Mouse (Mus musculus): ENCODE measurements around the gene Dync1li2.
A peak's percentile ranks its signal among the peaks of the same experiment; 100 is the strongest.

Dync1li2 gene

GRCm38 (mm10) chr8:104413770-104414169 is 29.1 kb downstream of the Dync1li2 start:
- no peak for DNase-seq (ENCODE audit: low spot score)

GRCm38 (mm10) chr8:104412805-104413532 is 29.9 kb downstream of the Dync1li2 start:
- DNase-seq (ENCODE audit: low spot score), result no peak

DNA sequence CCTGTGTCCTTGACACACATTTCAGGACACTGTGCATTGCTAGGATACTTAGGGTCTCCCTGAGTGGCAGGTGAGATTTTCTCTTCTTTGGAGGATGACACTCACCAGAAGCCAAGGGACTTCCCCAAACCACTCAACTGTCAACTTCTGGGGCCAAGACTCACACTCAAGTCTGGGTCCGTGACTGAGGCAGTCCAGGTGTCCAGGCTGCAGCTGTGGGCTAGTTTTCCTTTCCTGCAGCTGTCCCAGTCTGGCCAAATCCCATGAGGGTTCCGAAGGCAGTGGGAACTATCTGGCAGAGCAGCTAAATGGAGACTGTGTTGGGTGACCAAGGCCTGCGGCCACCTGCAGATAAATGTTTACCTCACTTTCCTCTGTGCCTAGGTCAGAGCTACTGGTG is 30.9 kb downstream of the Dync1li2 start:
- no peak for DNase-seq (ENCODE audit: low spot score)

GRCm38 (mm10) chr8:104411468-104411867 is 31.4 kb downstream of the Dync1li2 start:
- no peak for DNase-seq (ENCODE audit: low spot score)

DNA sequence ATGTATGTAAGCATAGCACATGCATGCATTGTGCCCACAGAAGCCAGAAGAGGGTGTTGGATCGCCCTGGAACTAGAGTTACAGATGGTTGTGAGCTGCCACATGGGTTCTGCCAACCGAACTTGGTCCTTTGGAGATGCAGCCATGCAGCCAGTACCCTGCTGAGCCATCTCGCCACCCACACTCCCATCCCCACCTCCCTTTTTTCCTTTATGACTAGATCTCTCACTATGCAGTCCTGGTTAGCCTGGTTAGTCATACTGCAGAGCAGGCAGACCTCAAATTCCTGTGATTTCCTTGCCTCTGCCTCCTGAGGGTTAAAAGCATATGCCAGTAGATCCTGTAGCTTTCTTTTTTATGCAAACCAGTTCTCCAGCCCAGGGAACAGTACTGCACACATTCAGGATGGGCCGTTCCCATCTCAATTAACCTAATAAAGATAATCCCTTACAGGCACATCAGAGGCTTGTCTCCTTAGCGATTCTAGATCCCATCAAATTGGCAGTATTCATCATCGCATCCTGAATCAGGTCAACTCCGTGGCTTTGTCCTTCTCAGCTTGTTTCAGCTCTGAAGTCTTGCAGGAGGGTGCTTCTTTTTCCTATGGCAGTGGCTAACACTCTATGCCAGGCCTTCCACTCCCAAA is 32.1 kb downstream of the Dync1li2 start:
- DNase-seq (ENCODE audit: low spot score), result no peak

DNA sequence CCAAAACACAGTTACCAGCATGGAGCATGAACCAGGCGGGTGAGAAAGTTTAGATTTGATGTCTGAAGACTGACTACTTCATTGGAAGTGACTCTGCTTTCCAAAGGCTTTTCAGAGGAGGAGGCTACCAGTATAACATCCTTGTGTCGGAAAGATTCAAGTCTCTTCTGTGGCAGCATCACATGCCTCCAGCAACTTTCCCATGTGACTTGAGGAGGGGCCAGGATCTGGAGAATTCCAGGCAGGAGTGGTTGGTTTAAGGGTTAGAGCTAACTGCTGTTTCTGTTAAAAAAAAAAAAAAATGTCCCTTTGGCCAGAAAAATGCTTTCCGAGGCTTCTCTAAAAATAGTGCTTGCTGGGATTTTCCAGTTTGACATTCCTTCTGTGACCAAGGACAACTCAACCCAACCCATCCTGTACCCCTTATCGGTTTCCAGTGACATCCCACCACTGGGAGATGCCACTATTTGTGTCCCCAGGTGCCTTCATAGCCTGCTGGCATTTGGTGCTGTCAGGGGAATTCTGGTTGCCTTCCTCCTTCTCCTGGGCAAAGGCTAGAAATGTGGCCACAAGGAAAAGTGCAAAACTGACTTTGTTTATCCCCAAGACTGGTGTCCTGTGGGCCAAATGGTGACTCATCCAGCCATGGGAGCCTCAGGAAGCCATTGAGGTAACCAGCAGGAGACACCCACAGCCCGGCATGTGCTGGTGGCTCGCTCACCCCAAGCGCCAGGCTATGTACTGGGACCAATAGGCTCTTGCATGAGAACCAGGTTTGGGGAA is 34.3 kb downstream of the Dync1li2 start:
- peak; percentile 79 for DNase-seq (ENCODE audit: low spot score)

DNA sequence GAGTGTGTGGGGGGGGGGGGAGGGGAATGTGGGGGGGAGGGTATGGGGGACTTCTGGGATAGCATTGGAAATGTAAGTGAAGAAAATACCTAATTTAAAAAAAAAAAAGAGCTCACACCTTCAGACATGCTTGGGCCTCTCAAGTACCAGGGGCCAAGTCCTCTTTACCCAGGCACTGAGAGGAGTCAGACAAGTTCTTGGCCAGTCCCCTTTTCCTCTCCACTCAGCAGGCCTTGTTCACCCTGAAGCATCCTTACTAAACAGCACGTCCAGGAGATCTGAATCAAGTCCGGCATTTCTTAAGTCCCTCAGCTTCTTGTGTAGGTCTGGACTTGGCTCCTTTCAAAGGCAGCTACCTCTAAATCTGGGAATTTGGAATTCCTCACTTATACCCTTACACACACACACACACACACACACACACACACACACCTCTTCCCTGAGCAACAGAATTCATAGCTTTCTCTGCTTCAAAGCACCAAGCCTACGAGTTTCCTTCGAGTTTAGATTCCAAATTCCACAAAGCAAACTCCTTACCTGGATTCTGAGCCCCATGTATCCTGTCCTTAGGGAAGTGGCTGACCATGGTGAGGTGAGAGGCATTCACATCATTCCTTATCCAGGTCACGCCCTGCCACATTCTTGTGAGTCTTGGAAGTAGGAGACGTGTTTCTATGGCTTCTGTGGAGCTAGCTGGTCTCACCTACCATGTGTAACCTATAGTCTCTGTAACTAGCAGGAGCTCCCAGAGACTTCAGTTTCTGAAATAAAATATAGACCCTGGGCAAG is 36.3 kb downstream of the Dync1li2 start:
- DNase-seq (ENCODE audit: low spot score), result no peak

DNA sequence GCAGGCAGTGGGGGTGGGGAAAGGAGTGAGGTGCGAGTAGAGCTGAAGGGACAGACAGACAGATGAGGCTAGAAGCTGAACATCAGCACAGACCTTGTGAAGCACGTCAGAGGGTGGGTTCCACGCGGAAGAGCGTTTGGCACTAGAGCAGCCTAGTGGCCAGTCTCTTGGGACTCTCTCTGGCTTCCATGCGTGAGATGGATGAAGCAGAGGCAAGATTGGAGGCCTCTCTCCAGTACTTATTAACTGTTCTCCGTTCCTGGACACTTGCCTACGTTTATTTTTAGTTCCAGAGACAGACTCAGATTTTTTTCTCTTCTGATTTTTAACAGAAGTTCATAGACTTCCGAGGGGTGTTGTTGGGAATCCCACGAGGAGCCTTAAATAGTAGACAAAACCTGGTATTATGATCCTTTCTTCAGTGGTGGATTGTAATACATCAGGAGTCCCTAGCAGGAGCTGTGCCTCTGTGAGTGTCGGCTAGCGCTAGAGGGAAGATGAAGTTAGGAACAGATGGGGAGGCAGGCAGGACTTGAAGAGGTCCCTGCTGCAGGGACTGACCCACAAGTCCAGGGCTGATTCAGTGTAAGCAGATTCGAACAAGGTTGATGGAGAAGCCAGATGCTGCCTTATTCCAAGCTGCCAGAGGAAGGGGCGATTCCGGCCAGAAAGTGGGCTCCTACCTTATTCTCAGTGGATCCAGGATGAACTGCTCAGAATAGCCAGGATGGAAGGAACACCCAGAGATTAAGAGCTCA is 37.2 kb downstream of the Dync1li2 start:
- peak; percentile 66 for DNase-seq (ENCODE audit: low spot score)

- DNase-seq (ENCODE audit: low spot score), result peak; percentile 40
Observed at GRCm38 (mm10) chr8:104403596-104403995, 39.3 kb downstream of the Dync1li2 start.

GRCm38 (mm10) chr8:104395703-104396357 is 47.0 kb downstream of the Dync1li2 start, which contains the start of gene Cmtm4:
Gene Cmtm4, minus strand, starts transcription at chr8:104395807.
- DNase-seq (ENCODE audit: low spot score), result peak; percentile 52

GRCm38 (mm10) chr8:104394801-104395702 is 47.8 kb downstream of the Dync1li2 start:
- DNase-seq (ENCODE audit: low spot score), result peak; percentile 38

- DNase-seq (ENCODE audit: low spot score), result no peak
Observed at GRCm38 (mm10) chr8:104393767-104394166, 49.1 kb downstream of the Dync1li2 start.

- no peak for DNase-seq (ENCODE audit: low spot score)
Observed at GRCm38 (mm10) chr8:104393139-104393538, 49.7 kb downstream of the Dync1li2 start.

DNA sequence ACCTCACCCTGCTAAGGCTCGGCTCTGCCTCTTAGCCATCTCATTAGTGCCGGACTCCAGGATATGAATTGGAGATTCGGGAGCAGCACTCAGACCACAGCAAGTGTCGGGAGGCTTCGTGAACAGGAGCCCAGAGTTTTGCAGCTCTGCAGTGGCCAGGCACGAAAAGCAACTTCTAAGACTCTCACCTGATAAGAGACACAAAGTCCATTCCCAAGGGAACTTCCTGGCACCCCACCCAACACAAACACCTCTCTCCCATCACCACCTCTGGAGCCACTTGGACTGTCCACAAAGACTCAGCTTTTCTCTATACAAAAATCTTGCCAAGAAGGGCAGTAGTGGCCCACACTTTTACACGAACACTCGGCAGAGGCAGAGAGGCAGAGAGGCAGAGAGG is 52.6 kb downstream of the Dync1li2 start:
- no peak for DNase-seq (ENCODE audit: low spot score)

DNA sequence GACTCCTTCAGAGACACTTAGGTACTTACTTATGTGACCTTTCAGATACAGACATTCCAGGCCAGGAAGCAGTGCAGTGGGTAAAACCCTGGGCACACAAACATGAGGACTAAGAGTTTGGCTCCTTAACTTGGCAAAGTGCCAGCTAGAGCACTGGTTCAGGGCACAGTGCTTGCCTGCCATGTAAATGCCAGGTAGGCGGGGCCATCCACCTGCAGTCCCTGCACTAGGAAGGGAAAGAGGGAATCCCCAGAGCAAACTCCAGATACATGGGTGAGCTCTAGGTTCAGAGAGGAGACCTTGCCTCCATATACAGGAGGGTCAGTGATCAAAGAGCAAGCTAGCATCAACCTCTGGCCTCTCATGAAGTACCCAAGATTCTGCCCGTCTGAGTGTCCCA is 54.9 kb downstream of the Dync1li2 start:
- peak; percentile 86 for DNase-seq (ENCODE audit: low spot score)

- no peak for DNase-seq (ENCODE audit: low spot score)
Observed at GRCm38 (mm10) chr8:104387501-104387900, 55.3 kb downstream of the Dync1li2 start.

- no peak for DNase-seq (ENCODE audit: low spot score)
Observed at GRCm38 (mm10) chr8:104386693-104387092, 56.2 kb downstream of the Dync1li2 start.

DNA sequence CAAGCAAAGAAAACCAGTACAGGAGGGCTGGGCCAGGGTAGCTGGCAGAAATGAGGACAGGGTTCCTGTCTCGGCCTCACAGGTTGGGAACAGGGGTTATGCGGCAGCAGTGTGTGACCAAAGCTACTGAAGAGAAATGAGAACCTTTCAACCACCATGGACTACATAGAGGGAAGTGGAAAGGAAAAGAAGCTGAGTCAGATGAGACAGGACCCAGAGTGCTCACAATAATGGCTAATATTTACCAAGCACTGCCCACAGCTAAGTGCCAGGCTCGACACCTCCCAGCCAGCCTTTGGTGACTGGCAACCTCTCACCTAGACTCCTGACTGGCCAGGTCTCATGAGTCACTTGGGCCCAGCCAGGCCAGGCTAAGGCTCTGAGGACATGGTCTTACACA is 58.9 kb downstream of the Dync1li2 start:
- DNase-seq (ENCODE audit: low spot score), result peak; percentile 67

GRCm38 (mm10) chr8:104383296-104383695 is 59.6 kb downstream of the Dync1li2 start:
- peak; percentile 61 for DNase-seq (ENCODE audit: low spot score)

- no peak for DNase-seq (ENCODE audit: low spot score)
Observed at GRCm38 (mm10) chr8:104380961-104381411, 61.9 kb downstream of the Dync1li2 start.

All from adipocyte (in vitro differentiated cells).